Mouse (Mus musculus) kidney, postnatal 0 days (tissue): Measurements from ENCODE around the gene Grm4. TPM values are rescaled to one million over a fixed set of nuclear protein-coding genes. Genes with fewer than 3 reads are reported as not detected.

Source experiments
- ATAC-seq: fragments of 200-750 bp; cut with Nextera tagmentation; replicated peaks from 2 replicates; pipeline ENCODE4 v1.8.0; 2017; ENCODE audit warnings: low read depth, moderate number of reproducible peaks, moderate TSS enrichment, moderate library complexity; ENCODE audit not compliant: low FRiP score
- DNase-seq: peaks from one replicate; pipeline ENCODE4 v3.0.0-alpha.2; 2016; ENCODE audit warnings: low spot score
- H3K27ac ChIP-seq: fragments of 300-500 bp; sonication (generic); 2 replicates; pipeline ENCODE4 v1.5.1; 2014; ENCODE audit warnings: mild to moderate bottlenecking
- H3K27me3 ChIP-seq: fragments of 300-500 bp; sonication (generic); 2 replicates; pipeline ENCODE4 v1.6.1; 2014; ENCODE audit warnings: low read length, mixed read lengths; ENCODE audit not compliant: insufficient read depth
- H3K36me3 ChIP-seq: fragments of 300-500 bp; sonication (generic); 2 replicates; pipeline ENCODE4 v1.6.1; 2014; ENCODE audit warnings: low read length, mixed read lengths; ENCODE audit not compliant: insufficient read depth
- H3K4me1 ChIP-seq: fragments of 300-500 bp; sonication (generic); replicated peaks from 2 replicates; pipeline ENCODE4 v1.6.1; 2014; ENCODE audit warnings: antibody characterized with exemption, low read length, mixed read lengths; ENCODE audit not compliant: insufficient read depth
- H3K4me2 ChIP-seq: fragments of 300-500 bp; sonication (generic); 2 replicates; pipeline ENCODE4 v1.6.1; 2014; ENCODE audit warnings: mild to moderate bottlenecking, low read length, moderate library complexity, mixed read lengths
- H3K4me3 ChIP-seq: fragments of 300-500 bp; sonication (generic); replicated peaks from 2 replicates; pipeline ENCODE4 v1.5.1; 2014; ENCODE audit warnings: low read depth, low read length
- H3K9ac ChIP-seq: fragments of 300-500 bp; sonication (generic); 2 replicates; pipeline ENCODE4 v1.6.1; 2014; ENCODE audit warnings: low read depth, low read length
- H3K9me3 ChIP-seq: fragments of 300-500 bp; sonication (generic); replicated peaks from 2 replicates; pipeline ENCODE4 v1.6.1; 2016; ENCODE audit warnings: low read length, inconsistent platforms, mixed read lengths
- CTCF ChIP-seq: IDR thresholded peaks from 2 replicates; pipeline ENCODE4 v1.5.1; 2016; ENCODE audit warnings: antibody characterized with exemption, low read depth, mild to moderate bottlenecking, moderate library complexity
- WGBS: fragments of 180-500 bp; shearing (Covaris S2); extraction: QIAGEN DNeasy Blood & Tissue Kit; methylation state at CpG from one replicate; pipeline ENCODE4 v1.1.7; 2014; 5-methylcytosine and 5-hydroxymethylcytosine counted together
- polyA plus RNA-seq: library from polyadenylated mRNA; unstranded; fragments of >200 nt; fragmentation: Nextera tagmentation; extraction: Ambion mirVana; gene quantifications from 2 replicates; pipeline ENCODE4 v1.2.1, GENCODE M21; 2015

Gene Grm4
- polyA plus RNA-seq, 1 experiment from 2014 or later = 1.3 TPM

GRCm38 (mm10) chr17:27527188-27527587 lies 6.0 kb upstream of the Grm4 start:
- no peaks in the 10 kb centered on the region for H3K27me3 ChIP-seq
- no peak overlapping the region for H3K9ac ChIP-seq
- no peaks in the 10 kb centered on the region for H3K4me1 ChIP-seq
- no peaks in the 10 kb centered on the region for H3K36me3 ChIP-seq
- no peak overlapping the region for H3K4me2 ChIP-seq
- ATAC-seq (no peak), DNase-seq (no peak)
- 72% methylated on average over 6 of the region's 6 CpGs for WGBS
- H3K27ac ChIP-seq = no peak overlapping the region
- no peak overlapping the region for H3K4me3 ChIP-seq
- no peaks in the 10 kb centered on the region for H3K9me3 ChIP-seq
- no peak for TF ChIP-seq CTCF

- Histone ChIP-seq H3K9ac (no peak overlapping the region), H3K27me3 (peaks cover 20% of the 10 kb centered on the region; the same call in 1 of the 2 replicates), H3K36me3 (no peaks in the 10 kb centered on the region), H3K27ac (no peak overlapping the region), H3K4me2 (no peak overlapping the region), H3K4me3 (no peak overlapping the region), H3K4me1 (no peaks in the 10 kb centered on the region), H3K9me3 (no peaks in the 10 kb centered on the region)
- 57% methylated on average over 7 of the region's 7 CpGs for WGBS
- no peak for TF ChIP-seq CTCF
- ATAC-seq (no peak), DNase-seq (no peak)
Measured at GRCm38 (mm10) chr17:27523121-27523520, 1.9 kb upstream of the Grm4 start.

- ATAC-seq (0 out of 2 replicates have a peak, but pooled peaks have one; percentile 45), DNase-seq (peak; percentile 63)
- Histone ChIP-seq H3K36me3 (no peaks in the 10 kb centered on the region), H3K9me3 (no peaks in the 10 kb centered on the region), H3K27me3 (peaks cover 34% of the 10 kb centered on the region), H3K9ac (no peak overlapping the region), H3K4me1 (no peaks in the 10 kb centered on the region), H3K27ac (no peak overlapping the region), H3K4me3 (no peak overlapping the region), H3K4me2 (no peak overlapping the region)
- under 1% methylated on average over 27 of the region's 27 CpGs for WGBS
- TF ChIP-seq CTCF = peak; percentile 98
Measured at GRCm38 (mm10) chr17:27520557-27520956, 646 bp downstream of the Grm4 start.

- peaks cover 49% of the 10 kb centered on the region for H3K27me3 ChIP-seq
Measured at GRCm38 (mm10) chr17:27518700-27519595, 2.3 kb downstream of the Grm4 start.

GRCm38 (mm10) chr17:27518296-27518695 lies 2.9 kb downstream of the Grm4 start:
- 19% methylated on average over 9 of the region's 9 CpGs for WGBS

More at GRCm38 (mm10) chr17:27518700-27519595, 2.3 kb downstream of the Grm4 start:
- Histone ChIP-seq H3K36me3 (no peaks in the 10 kb centered on the region), H3K9me3 (no peaks in the 10 kb centered on the region), H3K4me2 (no peak overlapping the region), H3K4me1 (no peaks in the 10 kb centered on the region), H3K4me3 (no peak overlapping the region), H3K9ac (no peak overlapping the region), H3K27ac (no peak overlapping the region)
- DNase-seq = no peak
- WGBS = 50% methylated on average over 15 of the region's 15 CpGs
- no peak for TF ChIP-seq CTCF
- no peak for ATAC-seq

GRCm38 (mm10) chr17:27513916-27514762 lies 7.1 kb downstream of the Grm4 start:
- WGBS = 32% methylated on average over 27 of the region's 27 CpGs
- ATAC-seq (no peak), DNase-seq (peak; percentile 41)
- H3K9ac ChIP-seq = no peak overlapping the region
- H3K4me3 ChIP-seq = no peak overlapping the region
- no peaks in the 10 kb centered on the region for H3K9me3 ChIP-seq
- no peak overlapping the region for H3K27ac ChIP-seq
- no peaks in the 10 kb centered on the region for H3K36me3 ChIP-seq
- H3K4me1 ChIP-seq = peaks cover 10% of the 10 kb centered on the region; the same call in 1 of the 2 replicates
- H3K27me3 ChIP-seq = peaks cover 64% of the 10 kb centered on the region
- H3K4me2 ChIP-seq = peak overlapping the region; percentile 98
- TF ChIP-seq CTCF = peak; percentile 64

More at GRCm38 (mm10) chr17:27518296-27518695, 2.9 kb downstream of the Grm4 start:
- no peak overlapping the region for H3K4me3 ChIP-seq
- no peak for ATAC-seq
- H3K27me3 ChIP-seq = peaks cover 55% of the 10 kb centered on the region
- no peaks in the 10 kb centered on the region for H3K36me3 ChIP-seq
- no peaks in the 10 kb centered on the region; the same call in 1 of the 2 replicates for H3K4me1 ChIP-seq
- TF ChIP-seq CTCF = no peak
- DNase-seq = no peak
- no peak overlapping the region for H3K27ac ChIP-seq
- no peak overlapping the region for H3K4me2 ChIP-seq
- no peaks in the 10 kb centered on the region for H3K9me3 ChIP-seq
- H3K9ac ChIP-seq = no peak overlapping the region
